Mouse (Mus musculus) G1E-ER4 (cell line): ENCODE measurements around the gene Stoml2. TPM values are rescaled to one million over a fixed set of nuclear protein-coding genes. Genes with fewer than 3 reads are reported as not detected.

ENCODE experiments used
- GATA1 ChIP-seq: IDR thresholded peaks from one replicate; pipeline ENCODE4 v1.8.0; 2012; ENCODE audit warnings: low read length, inconsistent platforms
- polyA plus RNA-seq: library from polyadenylated mRNA; stranded (reverse); fragments of >175 nt; gene quantifications from 2 replicates; pipeline ENCODE4 v1.2.3, GENCODE M21; 2012

The Stoml2 gene
- polyA plus RNA-seq, 1 experiment = 244 TPM

GRCm38 (mm10) chr4:42988296-42988695, 43.2 kb downstream of the Stoml2 start:
- TF ChIP-seq GATA1 = no peak

- TF ChIP-seq GATA1 = no peak
Observed at GRCm38 (mm10) chr4:42978062-42978461, 53.4 kb downstream of the Stoml2 start.

Other genes starting within 250 kb of the Stoml2 start
- gene Fam205a1, start 177.8 kb downstream of the Stoml2 start, polyA plus RNA-seq = 0.02 and 0.05 TPM in 2 replicates
- gene Gm12394, start 174.9 kb downstream of the Stoml2 start, polyA plus RNA-seq = 0.02 TPM in 1 of 2 replicates, not detected in the other
- not detected in 2 replicates for gene Fam205c, start 157.5 kb downstream of the Stoml2 start, polyA plus RNA-seq
- 0.04 and 0.11 TPM in 2 replicates for gene Phf24, start 115.0 kb downstream of the Stoml2 start, polyA plus RNA-seq
- 0.63 and 0.84 TPM in 2 replicates for gene Dnajb5, start 81.9 kb downstream of the Stoml2 start, polyA plus RNA-seq
- not detected in 2 replicates for gene 1700022I11Rik, start 62.1 kb downstream of the Stoml2 start, polyA plus RNA-seq
- gene Vcp, start 31.2 kb downstream of the Stoml2 start, polyA plus RNA-seq = 276 and 427 TPM in 2 replicates
- gene Fancg, start 21.2 kb downstream of the Stoml2 start, polyA plus RNA-seq = 5.6 and 8.7 TPM in 2 replicates
- gene Pigo, start 5.9 kb downstream of the Stoml2 start, polyA plus RNA-seq = 8.1 and 14.8 TPM in 2 replicates
- gene Fam214b, start 14.5 kb upstream of the Stoml2 start, polyA plus RNA-seq = 13.8 and 15.6 TPM in 2 replicates
- 0.16 TPM in 1 of 2 replicates, not detected in the other for gene Unc13b, start 27.2 kb upstream of the Stoml2 start, polyA plus RNA-seq
- 0.06 TPM in 1 of 2 replicates, not detected in the other for gene Atp8b5, start 235.4 kb upstream of the Stoml2 start, polyA plus RNA-seq